Mouse (Mus musculus): ENCODE results near the gene Actr5. TPM values are rescaled to one million over a fixed set of nuclear protein-coding genes. Genes with fewer than 3 reads are reported as not detected.

The Actr5 gene
- polyA plus RNA-seq, 2 experiments, result 3.6 to 4.9 TPM

GRCm38 (mm10) chr2:158682344-158683037, 57.8 kb downstream of the Actr5 start:
- no peak for TF ChIP-seq EP300 (IDR thresholded peaks at IDR 0.05; ENCODE audit: low read depth)
- TF ChIP-seq CTCF (IDR thresholded peaks at IDR 0.05; ENCODE audit: low read depth), result no peak
- no peak overlapping the region for H3K9ac ChIP-seq (replicated peaks)
- no peaks in the 10 kb centered on the region for H3K27me3 ChIP-seq (ENCODE audit: control insufficient read depth, insufficient read depth, low read length)
- no peak overlapping the region for H3K4me2 ChIP-seq (ENCODE audit: low read depth)
- H3K27ac ChIP-seq, result no peak overlapping the region
- DNase-seq (ENCODE audit: low read depth in 3 of 3, low spot score in 3 of 3) (no peak), ATAC-seq (ENCODE audit: insufficient read depth) (no peak)
- no peaks in the 10 kb centered on the region for H3K4me1 ChIP-seq (replicated peaks; ENCODE audit: control insufficient read depth in 2 of 2, insufficient read depth in 2 of 2, low read length in 1 of 2)
- no peak overlapping the region for H3K4me3 ChIP-seq (ENCODE audit: insufficient read depth in 1 of 2, low read depth in 2 of 2, low read length in 2 of 2)
- WGBS (ENCODE audit: insufficient replicate concordance), result 38% methylated on average over 11 of the region's 11 CpGs
- H3K36me3 ChIP-seq (replicated peaks; ENCODE audit: control insufficient read depth, insufficient read depth, low read depth), result no peaks in the 10 kb centered on the region
- no peaks in the 10 kb centered on the region for H3K9me3 ChIP-seq (ENCODE audit: control insufficient read depth, low read length)

GRCm38 (mm10) chr2:158683038-158683413, 58.3 kb downstream of the Actr5 start:
- 15% methylated on average over 4 of the region's 4 CpGs for WGBS (ENCODE audit: insufficient replicate concordance)
- no peak for DNase-seq (ENCODE audit: low read depth in 3 of 3, low spot score in 3 of 3)
- ATAC-seq (ENCODE audit: insufficient read depth), result no peak
- H3K27me3 ChIP-seq (ENCODE audit: control insufficient read depth, insufficient read depth, low read length), result no peaks in the 10 kb centered on the region
- H3K9ac ChIP-seq (replicated peaks), result no peak overlapping the region
- no peak overlapping the region for H3K27ac ChIP-seq
- H3K4me2 ChIP-seq (ENCODE audit: low read depth), result no peak overlapping the region
- H3K4me1 ChIP-seq (replicated peaks; ENCODE audit: control insufficient read depth in 2 of 2, insufficient read depth in 2 of 2, low read length in 1 of 2), result no peaks in the 10 kb centered on the region
- H3K4me3 ChIP-seq (ENCODE audit: insufficient read depth in 1 of 2, low read depth in 2 of 2, low read length in 2 of 2), result no peak overlapping the region
- H3K9me3 ChIP-seq (ENCODE audit: control insufficient read depth, low read length), result no peaks in the 10 kb centered on the region
- H3K36me3 ChIP-seq (replicated peaks; ENCODE audit: control insufficient read depth, insufficient read depth, low read depth), result no peaks in the 10 kb centered on the region
- no peak for TF ChIP-seq CTCF (IDR thresholded peaks at IDR 0.05; ENCODE audit: low read depth)
- TF ChIP-seq EP300 (IDR thresholded peaks at IDR 0.05; ENCODE audit: low read depth), result no peak

GRCm38 (mm10) chr2:158684247-158684843, 59.7 kb downstream of the Actr5 start:
- no peak overlapping the region for H3K9ac ChIP-seq (replicated peaks)
- TF ChIP-seq CTCF (IDR thresholded peaks at IDR 0.05; ENCODE audit: low read depth) (no peak), EP300 (IDR thresholded peaks at IDR 0.05; ENCODE audit: low read depth) (no peak)
- H3K9me3 ChIP-seq (ENCODE audit: control insufficient read depth, low read length), result no peaks in the 10 kb centered on the region
- H3K4me3 ChIP-seq (ENCODE audit: insufficient read depth in 1 of 2, low read depth in 2 of 2, low read length in 2 of 2), result no peak overlapping the region
- ATAC-seq (ENCODE audit: insufficient read depth) (no peak), DNase-seq (ENCODE audit: low read depth in 3 of 3, low spot score in 3 of 3) (no peak)
- no peaks in the 10 kb centered on the region for H3K27me3 ChIP-seq (ENCODE audit: control insufficient read depth, insufficient read depth, low read length)
- H3K4me1 ChIP-seq (replicated peaks; ENCODE audit: control insufficient read depth in 2 of 2, insufficient read depth in 2 of 2, low read length in 1 of 2), result no peaks in the 10 kb centered on the region
- WGBS (ENCODE audit: insufficient replicate concordance), result 56% methylated on average over 9 of the region's 9 CpGs
- H3K4me2 ChIP-seq (ENCODE audit: low read depth), result no peak overlapping the region
- H3K27ac ChIP-seq, result no peak overlapping the region
- H3K36me3 ChIP-seq (replicated peaks; ENCODE audit: control insufficient read depth, insufficient read depth, low read depth), result no peaks in the 10 kb centered on the region

- TF ChIP-seq CTCF (IDR thresholded peaks at IDR 0.05; ENCODE audit: low read depth), result no peak
- no peak for TF ChIP-seq EP300 (IDR thresholded peaks at IDR 0.05; ENCODE audit: low read depth)
- 69% methylated on average over 3 of the region's 3 CpGs for WGBS (ENCODE audit: insufficient replicate concordance)
- no peak overlapping the region for H3K9ac ChIP-seq (replicated peaks)
Measured at GRCm38 (mm10) chr2:158684910-158685309, 60.2 kb downstream of the Actr5 start.

GRCm38 (mm10) chr2:158686394-158686793, 61.7 kb downstream of the Actr5 start:
- Histone ChIP-seq H3K27me3 (ENCODE audit: control insufficient read depth, insufficient read depth, low read length) (no peaks in the 10 kb centered on the region), H3K9me3 (ENCODE audit: control insufficient read depth, low read length) (no peaks in the 10 kb centered on the region), H3K4me3 (ENCODE audit: insufficient read depth in 1 of 2, low read depth in 2 of 2, low read length in 2 of 2) (no peak overlapping the region), H3K27ac (no peak overlapping the region), H3K4me2 (ENCODE audit: low read depth) (no peak overlapping the region), H3K9ac (replicated peaks) (no peak overlapping the region), H3K36me3 (replicated peaks; ENCODE audit: control insufficient read depth, insufficient read depth, low read depth) (no peaks in the 10 kb centered on the region), H3K4me1 (replicated peaks; ENCODE audit: control insufficient read depth in 2 of 2, insufficient read depth in 2 of 2, low read length in 1 of 2) (no peaks in the 10 kb centered on the region)
- no peak for TF ChIP-seq EP300 (IDR thresholded peaks at IDR 0.05; ENCODE audit: low read depth)
- TF ChIP-seq CTCF (IDR thresholded peaks at IDR 0.05; ENCODE audit: low read depth), result no peak
- 44% methylated on average over 2 of the region's 2 CpGs for WGBS (ENCODE audit: insufficient replicate concordance)
- ATAC-seq (ENCODE audit: insufficient read depth), result no peak
- no peak for DNase-seq (ENCODE audit: low read depth in 3 of 3, low spot score in 3 of 3)

More at GRCm38 (mm10) chr2:158684910-158685309, 60.2 kb downstream of the Actr5 start:
- H3K27ac ChIP-seq, result no peak overlapping the region
- ATAC-seq (ENCODE audit: insufficient read depth), result no peak
- H3K4me3 ChIP-seq (ENCODE audit: insufficient read depth in 1 of 2, low read depth in 2 of 2, low read length in 2 of 2), result no peak overlapping the region
- H3K4me2 ChIP-seq (ENCODE audit: low read depth), result no peak overlapping the region
- no peaks in the 10 kb centered on the region for H3K9me3 ChIP-seq (ENCODE audit: control insufficient read depth, low read length)
- H3K36me3 ChIP-seq (replicated peaks; ENCODE audit: control insufficient read depth, insufficient read depth, low read depth), result no peaks in the 10 kb centered on the region
- H3K4me1 ChIP-seq (replicated peaks; ENCODE audit: control insufficient read depth in 2 of 2, insufficient read depth in 2 of 2, low read length in 1 of 2), result no peaks in the 10 kb centered on the region
- DNase-seq (ENCODE audit: low read depth in 3 of 3, low spot score in 3 of 3), result no peak
- H3K27me3 ChIP-seq (ENCODE audit: control insufficient read depth, insufficient read depth, low read length), result no peaks in the 10 kb centered on the region

Measured in liver, embryonic 14.5 days (tissue).